Mouse (Mus musculus): ENCODE measurements at regions not wholly inside any gene's neighbourhood (a gene's known extent, or its start where the extent isn't known, plus 50 kb on each side); places are given as distances from the start of the nearest gene placed in this dataset.

DNA sequence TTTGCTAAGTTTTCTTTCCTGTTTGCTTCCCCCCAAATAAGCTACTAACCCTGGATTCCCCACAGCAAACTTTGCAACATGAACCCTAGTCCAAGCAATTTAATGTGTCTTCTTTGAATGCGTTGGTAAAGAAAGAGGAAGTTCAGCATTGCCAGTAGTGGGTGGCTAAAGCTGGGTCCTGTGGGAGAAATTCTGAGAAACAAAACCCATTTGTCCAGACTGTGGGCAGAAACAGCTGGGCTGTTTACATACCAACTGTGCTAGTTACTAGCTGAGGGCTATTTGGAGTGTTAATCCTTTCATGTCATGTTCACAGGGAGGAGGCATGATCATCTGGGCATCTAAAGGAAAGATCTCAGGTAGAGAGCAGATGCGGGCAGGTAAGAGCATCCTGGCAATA lies 51.8 kb upstream of the 1190002N15Rik start:
- DNase-seq (ENCODE audit: low spot score in 2 of 2): no peak

DNA sequence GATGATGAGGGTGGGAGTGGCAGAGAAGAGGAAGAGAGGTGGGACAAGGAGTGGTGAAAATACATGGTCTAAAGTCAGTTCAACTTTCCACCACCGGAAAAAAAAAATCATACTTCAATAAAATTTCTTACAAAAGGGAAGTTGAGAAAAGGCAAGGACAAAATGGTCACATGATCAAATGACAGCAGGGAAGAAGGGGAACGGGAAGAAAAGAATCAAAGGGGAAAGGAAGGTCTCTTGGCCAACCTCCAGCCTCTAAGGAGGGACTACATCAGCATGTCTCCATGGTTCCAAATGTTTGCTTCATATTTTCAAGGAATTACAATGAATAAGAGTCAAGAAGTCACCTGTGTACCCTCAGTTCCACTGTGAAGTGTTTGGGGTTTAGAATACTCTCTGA lies 64.7 kb upstream of the Slc9a9 start:
- no peak for DNase-seq (ENCODE audit: low spot score in 2 of 2)

- no peak for DNase-seq (ENCODE audit: low spot score in 2 of 2)
These were observed 63.3 kb upstream of the Slc9a9 start for GRCm38 (mm10) chr9:94606422-94606821.

DNA sequence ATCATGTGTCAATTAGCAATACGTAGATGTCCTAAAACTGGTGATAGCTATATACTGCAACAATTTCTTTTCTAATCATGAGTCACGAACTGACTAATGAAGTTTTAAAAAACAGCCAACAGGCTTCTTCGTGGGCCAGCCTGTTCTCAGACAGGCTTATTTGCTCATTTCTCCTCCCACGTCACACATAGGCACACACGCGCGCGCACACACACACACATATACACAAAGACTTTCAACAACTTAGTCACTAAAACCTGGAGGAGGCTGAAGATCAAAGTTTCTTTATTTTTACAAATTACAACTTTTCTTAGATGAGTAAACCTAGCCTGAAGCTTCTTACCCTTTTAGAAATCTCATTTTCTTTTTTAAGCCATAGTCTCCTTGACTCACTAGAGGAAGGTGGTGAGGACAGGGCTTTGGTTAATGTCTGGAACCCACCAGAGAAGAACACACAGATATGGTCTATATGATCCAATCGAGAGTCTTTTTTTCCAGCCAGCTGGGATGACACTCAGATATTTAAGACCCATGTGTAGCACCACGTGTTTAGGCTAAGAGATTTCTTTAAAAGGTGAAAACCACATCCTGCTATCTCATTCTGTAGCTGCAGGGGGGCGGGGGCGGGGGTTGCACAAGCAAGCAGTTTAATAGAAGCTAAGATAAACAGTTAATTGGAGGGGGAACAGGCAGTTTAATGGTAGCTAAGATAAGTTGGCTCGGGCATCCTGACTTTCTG lies 62.5 kb upstream of the Slc9a9 start:
- DNase-seq (ENCODE audit: low spot score in 2 of 2): no peak

DNA sequence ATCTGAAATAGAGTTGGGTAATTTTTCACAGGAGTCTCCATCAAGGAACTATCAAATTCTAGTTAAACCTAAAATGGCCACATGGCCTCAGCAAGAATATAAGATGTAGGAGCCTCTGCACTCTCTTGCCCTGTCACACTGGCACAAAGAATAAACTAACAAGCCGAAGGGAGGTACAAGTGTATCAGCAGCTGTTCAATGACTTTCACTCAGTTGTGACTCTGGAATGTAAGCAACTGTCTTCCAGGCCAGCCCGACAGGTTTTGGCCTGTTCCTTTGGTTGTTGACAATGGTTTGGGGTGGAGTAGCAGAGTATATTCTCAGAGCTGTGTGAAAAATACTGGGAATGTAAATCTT lies 62.0 kb upstream of the Slc9a9 start:
- no peak for DNase-seq (ENCODE audit: low spot score in 2 of 2)

DNA sequence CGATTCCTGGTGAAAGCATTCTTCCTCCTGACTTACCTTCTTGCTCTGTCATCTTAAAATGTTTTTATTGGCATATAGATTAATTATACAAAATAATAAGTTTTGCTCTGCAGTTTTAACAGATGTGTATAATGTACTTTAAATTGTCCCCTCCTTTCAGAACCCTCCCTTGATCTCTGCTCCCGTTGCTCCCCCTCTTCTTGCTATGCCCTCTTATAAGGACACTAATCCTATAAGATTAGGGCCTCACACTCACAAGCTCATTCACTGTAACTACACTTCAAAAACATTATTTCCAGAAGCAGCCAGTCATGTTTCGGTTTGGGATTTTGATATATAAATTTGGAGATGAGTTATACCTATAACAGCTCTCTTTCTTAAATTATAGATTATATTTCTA lies 59.6 kb upstream of the Slc9a9 start:
- DNase-seq (ENCODE audit: low spot score in 2 of 2): no peak

DNA sequence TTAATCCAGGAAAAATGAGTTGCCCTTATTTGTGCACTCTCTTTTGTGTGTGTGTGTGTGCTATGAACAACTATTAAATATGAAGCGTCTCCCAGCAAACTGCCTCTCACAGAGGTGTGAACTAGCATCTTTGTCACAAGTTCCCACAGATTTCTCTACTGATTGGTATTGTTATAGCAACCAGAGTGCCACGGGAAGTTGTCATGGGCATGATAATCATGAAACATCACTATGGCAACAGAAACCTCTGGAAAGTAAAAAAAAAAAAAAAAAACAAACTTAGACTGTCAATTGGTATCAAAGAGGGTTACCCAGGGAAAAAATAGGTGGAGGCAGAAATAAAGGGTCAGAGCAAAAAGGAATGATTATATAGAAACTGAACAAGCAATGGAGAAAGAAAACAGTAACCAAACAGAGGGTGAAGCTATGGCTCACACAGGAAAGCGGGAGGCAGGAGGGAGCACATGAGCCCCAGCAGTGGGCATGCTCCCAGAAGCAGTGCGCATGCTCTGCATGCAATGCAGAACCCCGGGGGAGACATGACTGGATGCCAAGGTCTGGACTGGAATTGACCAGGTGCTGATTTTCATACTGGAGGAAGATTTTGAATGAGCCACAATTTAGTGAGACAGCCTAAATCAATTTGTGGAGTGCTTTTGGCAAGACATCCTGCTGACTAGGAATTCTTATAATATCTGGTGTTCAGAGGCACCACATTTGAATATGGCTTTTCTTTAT lies 58.9 kb upstream of the Slc9a9 start:
- DNase-seq (ENCODE audit: low spot score in 2 of 2): no peak

DNA sequence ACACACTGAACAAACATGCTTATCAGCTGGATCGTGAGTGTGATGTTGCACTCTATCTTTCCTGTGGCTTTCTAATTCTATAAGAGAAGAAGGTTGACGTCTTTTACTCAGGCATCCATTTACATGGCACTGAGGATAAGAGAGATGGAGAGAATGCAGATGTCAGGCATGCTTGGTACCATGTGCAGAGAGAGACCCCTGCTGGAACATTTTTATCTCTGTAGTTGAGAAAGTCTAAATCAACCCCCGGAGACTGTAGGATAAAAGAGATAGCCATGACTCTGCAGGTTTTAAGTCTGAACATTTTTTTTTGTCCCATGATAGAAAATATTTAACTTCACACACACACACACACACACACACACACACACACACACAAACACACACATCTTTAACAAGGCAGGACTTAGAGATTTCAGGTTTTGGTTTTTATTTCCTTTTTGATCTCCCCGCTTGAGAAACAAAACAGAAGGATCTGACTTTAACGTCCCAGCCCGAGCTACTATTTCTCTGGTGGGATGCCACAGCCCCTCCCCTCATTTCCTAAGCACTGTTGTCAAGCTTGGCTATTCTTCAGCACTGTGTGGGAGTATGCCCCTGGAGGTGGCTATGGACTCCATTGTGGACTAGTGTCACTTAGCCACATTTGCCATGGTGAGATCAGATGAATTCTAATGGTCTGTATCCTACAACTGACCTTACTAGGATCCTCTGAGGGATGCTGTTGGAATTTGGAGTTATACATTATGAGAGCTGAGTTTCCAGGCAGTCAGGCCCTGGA lies 55.6 kb upstream of the Slc9a9 start:
- peak; percentile 26 to 38 for DNase-seq (ENCODE audit: low spot score in 2 of 2)

- DNase-seq (ENCODE audit: low spot score in 2 of 2): peak in 1 of 2 experiments; percentile 10
These were observed 54.5 kb upstream of the Slc9a9 start for GRCm38 (mm10) chr9:94615205-94615604.

DNA sequence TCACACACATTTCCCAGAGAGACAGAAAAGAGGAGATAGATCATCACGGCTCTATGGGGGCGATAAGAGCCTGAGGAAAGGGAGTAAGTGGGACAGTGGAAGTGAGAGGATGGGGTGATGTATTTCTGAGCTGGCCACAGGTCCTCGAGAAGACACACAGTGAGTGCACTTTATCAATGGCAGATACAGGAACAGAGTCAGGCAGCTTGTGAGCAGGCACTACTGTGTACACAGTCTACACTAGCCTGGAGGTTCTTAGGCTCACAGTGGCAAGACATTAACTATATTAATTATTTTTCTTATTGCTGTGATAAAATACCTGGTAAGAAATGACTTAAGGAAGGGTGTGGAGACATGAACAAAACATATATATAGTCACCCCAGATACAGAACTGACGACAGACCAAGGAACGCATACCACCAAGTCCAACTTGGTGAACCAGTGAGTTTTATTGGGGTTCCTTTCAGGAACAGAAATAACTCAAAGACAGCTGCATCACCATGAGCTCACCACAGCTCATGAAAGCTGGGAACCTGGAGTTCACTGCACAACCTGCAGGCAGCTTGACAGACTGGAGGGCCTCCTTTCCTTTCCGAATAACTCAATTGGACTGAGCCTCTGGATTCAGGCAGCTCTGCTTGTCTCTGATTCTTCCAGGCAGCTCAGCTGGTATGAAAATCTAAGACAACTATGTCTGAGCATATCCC lies 51.5 kb upstream of the Slc9a9 start:
- DNase-seq (ENCODE audit: low spot score in 2 of 2): no peak

All from heart, adult 9 months (tissue).